Mouse (Mus musculus): ENCODE measurements around the gene Parp11. TPM values are rescaled to one million over a fixed set of nuclear protein-coding genes. Genes with fewer than 3 reads are reported as not detected.

The Parp11 gene
- polyA plus RNA-seq, 1 experiment, result 0.19 TPM

GRCm38 (mm10) chr6:127531412-127532205 lies 85.0 kb downstream of the Parp11 start:
- Histone ChIP-seq H3K4me1 (ENCODE audit: control insufficient read depth) (no peaks in the 10 kb centered on the region), H3K36me3 (ENCODE audit: control insufficient read depth) (no peaks in the 10 kb centered on the region), H3K4me3 (replicated peaks) (no peak overlapping the region), H3K9me3 (ENCODE audit: control insufficient read depth, low read length) (no peaks in the 10 kb centered on the region), H3K27me3 (ENCODE audit: control insufficient read depth) (no peaks in the 10 kb centered on the region)
- no peak for TF ChIP-seq TAL1 (IDR thresholded peaks at IDR 0.05; ENCODE audit: low read length)
- no peak for TF ChIP-seq GATA1 (IDR thresholded peaks at IDR 0.05; ENCODE audit: low read length)

DNA sequence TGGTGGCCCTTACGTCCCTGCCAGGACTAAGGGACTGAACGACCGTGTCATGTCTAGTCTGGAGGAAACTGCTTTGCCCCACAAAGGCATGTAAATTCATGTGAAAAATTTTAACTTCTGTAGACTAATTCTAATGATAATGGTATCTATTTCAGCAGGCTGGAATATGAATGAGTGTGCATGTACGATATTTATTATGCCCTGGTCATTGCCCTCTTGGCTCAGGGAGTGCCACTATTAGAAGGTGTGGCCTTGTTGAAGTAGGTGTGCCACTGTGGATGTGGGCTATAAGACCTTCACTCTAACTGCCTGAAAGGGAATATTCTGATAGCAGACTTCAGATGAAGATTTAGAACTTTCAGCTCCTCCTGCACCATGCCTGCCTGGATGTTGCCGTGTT lies 85.7 kb downstream of the Parp11 start:
- Histone ChIP-seq H3K9me3 (ENCODE audit: control insufficient read depth, low read length) (no peaks in the 10 kb centered on the region), H3K36me3 (ENCODE audit: control insufficient read depth) (no peaks in the 10 kb centered on the region), H3K27me3 (ENCODE audit: control insufficient read depth) (no peaks in the 10 kb centered on the region), H3K4me3 (replicated peaks) (no peak overlapping the region), H3K4me1 (ENCODE audit: control insufficient read depth) (no peaks in the 10 kb centered on the region)
- TF ChIP-seq GATA1 (IDR thresholded peaks at IDR 0.05; ENCODE audit: low read length) (no peak), TAL1 (IDR thresholded peaks at IDR 0.05; ENCODE audit: low read length) (no peak)

DNA sequence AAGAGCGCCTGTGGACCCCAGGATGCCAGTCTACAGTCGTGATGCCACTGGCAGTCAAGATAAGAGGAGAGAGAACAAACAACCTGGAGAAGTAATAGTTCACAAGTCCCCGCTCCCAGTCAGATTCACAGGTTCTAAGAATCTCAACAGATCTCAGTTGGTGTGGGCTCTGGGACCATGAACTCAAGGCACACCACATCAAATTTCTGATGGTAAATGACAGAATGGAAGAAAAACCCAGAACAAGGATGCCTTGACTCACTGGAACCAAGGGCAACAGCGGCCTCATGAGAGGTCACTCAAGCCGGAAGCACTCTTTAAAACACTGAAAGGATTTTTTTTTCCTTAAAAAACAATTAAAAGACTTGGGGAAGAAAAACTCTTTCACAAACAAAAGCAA lies 87.1 kb downstream of the Parp11 start:
- no peak for TF ChIP-seq TAL1 (IDR thresholded peaks at IDR 0.05; ENCODE audit: low read length)
- TF ChIP-seq GATA1 (IDR thresholded peaks at IDR 0.05; ENCODE audit: low read length), result no peak
- no peaks in the 10 kb centered on the region for H3K36me3 ChIP-seq (ENCODE audit: control insufficient read depth)
- H3K4me3 ChIP-seq (replicated peaks), result no peak overlapping the region
- no peaks in the 10 kb centered on the region for H3K27me3 ChIP-seq (ENCODE audit: control insufficient read depth)
- H3K9me3 ChIP-seq (ENCODE audit: control insufficient read depth, low read length), result no peaks in the 10 kb centered on the region
- no peaks in the 10 kb centered on the region for H3K4me1 ChIP-seq (ENCODE audit: control insufficient read depth)

GRCm38 (mm10) chr6:127537035-127537434 lies 90.4 kb downstream of the Parp11 start:
- H3K4me3 ChIP-seq (replicated peaks), result no peak overlapping the region
- H3K27me3 ChIP-seq (ENCODE audit: control insufficient read depth), result no peaks in the 10 kb centered on the region; the same call in 1 of the 2 replicates
- H3K4me1 ChIP-seq (ENCODE audit: control insufficient read depth), result no peaks in the 10 kb centered on the region
- no peak for TF ChIP-seq TAL1 (IDR thresholded peaks at IDR 0.05; ENCODE audit: low read length)
- no peak for TF ChIP-seq GATA1 (IDR thresholded peaks at IDR 0.05; ENCODE audit: low read length)
- H3K9me3 ChIP-seq (ENCODE audit: control insufficient read depth, low read length), result no peaks in the 10 kb centered on the region
- H3K36me3 ChIP-seq (ENCODE audit: control insufficient read depth), result no peaks in the 10 kb centered on the region

DNA sequence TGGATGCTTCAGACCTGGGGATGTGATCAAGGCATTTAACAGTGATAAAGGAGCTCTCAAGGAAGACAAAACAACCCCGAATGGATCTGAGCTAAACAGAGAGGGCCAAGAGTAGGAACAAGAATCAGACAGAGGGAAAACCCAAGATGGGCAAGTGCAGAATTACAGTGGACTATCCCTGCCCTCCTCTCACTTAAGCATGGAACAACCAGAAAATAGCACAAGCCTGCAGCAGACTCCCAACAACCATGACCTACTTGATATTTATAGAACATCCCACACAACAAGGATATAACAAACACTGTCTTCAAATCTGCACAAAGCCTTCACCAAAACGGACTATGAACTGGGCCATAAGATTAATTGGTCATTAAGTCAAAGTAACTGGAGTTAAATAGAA lies 91.5 kb downstream of the Parp11 start:
- Histone ChIP-seq H3K27me3 (ENCODE audit: control insufficient read depth) (no peaks in the 10 kb centered on the region; the same call in 1 of the 2 replicates), H3K9me3 (ENCODE audit: control insufficient read depth, low read length) (no peaks in the 10 kb centered on the region), H3K4me1 (ENCODE audit: control insufficient read depth) (no peaks in the 10 kb centered on the region), H3K4me3 (replicated peaks) (no peak overlapping the region), H3K36me3 (ENCODE audit: control insufficient read depth) (no peaks in the 10 kb centered on the region)
- TF ChIP-seq GATA1 (IDR thresholded peaks at IDR 0.05; ENCODE audit: low read length) (no peak), TAL1 (IDR thresholded peaks at IDR 0.05; ENCODE audit: low read length) (no peak)

DNA sequence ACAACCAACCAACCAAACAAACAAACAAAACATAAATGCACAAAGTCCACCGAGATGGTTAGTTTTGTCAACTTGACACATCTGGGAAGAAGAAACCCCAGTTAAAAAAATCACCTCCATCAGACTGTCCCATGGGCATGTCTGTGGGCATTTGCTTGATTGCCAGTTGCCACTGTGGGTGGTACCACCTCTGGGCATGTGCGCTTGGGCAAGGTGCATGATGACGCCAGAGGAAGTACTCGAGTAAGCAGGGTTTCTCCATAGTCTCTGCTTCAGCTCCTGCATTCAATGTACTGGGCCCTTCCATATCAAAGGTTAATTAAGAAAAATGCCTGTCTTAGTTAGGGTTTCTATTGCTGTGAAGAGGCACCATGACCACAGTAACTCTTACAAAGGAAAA lies 92.6 kb downstream of the Parp11 start:
- TF ChIP-seq TAL1 (IDR thresholded peaks at IDR 0.05; ENCODE audit: low read length) (no peak), GATA1 (IDR thresholded peaks at IDR 0.05; ENCODE audit: low read length) (no peak)
- Histone ChIP-seq H3K4me3 (replicated peaks) (no peak overlapping the region), H3K9me3 (ENCODE audit: control insufficient read depth, low read length) (no peaks in the 10 kb centered on the region)

GRCm38 (mm10) chr6:127539659-127540058 lies 93.0 kb downstream of the Parp11 start:
- no peaks in the 10 kb centered on the region for H3K9me3 ChIP-seq (ENCODE audit: control insufficient read depth, low read length)
- no peaks in the 10 kb centered on the region for H3K36me3 ChIP-seq (ENCODE audit: control insufficient read depth)
- TF ChIP-seq TAL1 (IDR thresholded peaks at IDR 0.05; ENCODE audit: low read length) (no peak), GATA1 (IDR thresholded peaks at IDR 0.05; ENCODE audit: low read length) (no peak)
- no peak overlapping the region for H3K4me3 ChIP-seq (replicated peaks)
- no peaks in the 10 kb centered on the region for H3K4me1 ChIP-seq (ENCODE audit: control insufficient read depth)
- no peaks in the 10 kb centered on the region; the same call in 1 of the 2 replicates for H3K27me3 ChIP-seq (ENCODE audit: control insufficient read depth)

More for the DNA sequence above, 92.6 kb downstream of the Parp11 start:
- Histone ChIP-seq H3K36me3 (ENCODE audit: control insufficient read depth) (no peaks in the 10 kb centered on the region), H3K27me3 (ENCODE audit: control insufficient read depth) (no peaks in the 10 kb centered on the region; the same call in 1 of the 2 replicates), H3K4me1 (ENCODE audit: control insufficient read depth) (no peaks in the 10 kb centered on the region)

DNA sequence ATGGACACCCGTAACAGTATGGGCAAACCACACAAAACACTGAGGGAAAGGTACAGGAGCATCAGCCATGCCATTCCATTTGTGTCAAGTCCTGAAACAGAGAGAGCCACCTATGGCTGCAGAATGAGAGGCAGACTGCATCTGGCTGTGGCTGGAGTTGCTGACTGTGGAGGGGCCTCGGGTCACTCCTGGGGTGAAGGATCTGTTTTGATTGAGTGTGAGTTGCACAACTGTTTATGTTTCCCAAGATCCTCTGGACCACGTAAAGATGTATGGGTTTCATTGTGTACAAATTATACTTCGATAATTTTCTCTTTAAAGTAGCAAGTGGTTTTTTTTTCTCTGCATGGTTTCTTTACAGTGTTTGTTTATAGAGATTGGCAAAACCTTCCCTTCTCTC lies 93.9 kb downstream of the Parp11 start:
- no peak overlapping the region for H3K4me3 ChIP-seq (replicated peaks)
- H3K27me3 ChIP-seq (ENCODE audit: control insufficient read depth), result no peaks in the 10 kb centered on the region; the same call in 1 of the 2 replicates
- H3K4me1 ChIP-seq (ENCODE audit: control insufficient read depth), result no peaks in the 10 kb centered on the region
- H3K36me3 ChIP-seq (ENCODE audit: control insufficient read depth), result no peaks in the 10 kb centered on the region
- no peak for TF ChIP-seq GATA1 (IDR thresholded peaks at IDR 0.05; ENCODE audit: low read length)
- no peak for TF ChIP-seq TAL1 (IDR thresholded peaks at IDR 0.05; ENCODE audit: low read length)
- H3K9me3 ChIP-seq (ENCODE audit: control insufficient read depth, low read length), result no peaks in the 10 kb centered on the region

DNA sequence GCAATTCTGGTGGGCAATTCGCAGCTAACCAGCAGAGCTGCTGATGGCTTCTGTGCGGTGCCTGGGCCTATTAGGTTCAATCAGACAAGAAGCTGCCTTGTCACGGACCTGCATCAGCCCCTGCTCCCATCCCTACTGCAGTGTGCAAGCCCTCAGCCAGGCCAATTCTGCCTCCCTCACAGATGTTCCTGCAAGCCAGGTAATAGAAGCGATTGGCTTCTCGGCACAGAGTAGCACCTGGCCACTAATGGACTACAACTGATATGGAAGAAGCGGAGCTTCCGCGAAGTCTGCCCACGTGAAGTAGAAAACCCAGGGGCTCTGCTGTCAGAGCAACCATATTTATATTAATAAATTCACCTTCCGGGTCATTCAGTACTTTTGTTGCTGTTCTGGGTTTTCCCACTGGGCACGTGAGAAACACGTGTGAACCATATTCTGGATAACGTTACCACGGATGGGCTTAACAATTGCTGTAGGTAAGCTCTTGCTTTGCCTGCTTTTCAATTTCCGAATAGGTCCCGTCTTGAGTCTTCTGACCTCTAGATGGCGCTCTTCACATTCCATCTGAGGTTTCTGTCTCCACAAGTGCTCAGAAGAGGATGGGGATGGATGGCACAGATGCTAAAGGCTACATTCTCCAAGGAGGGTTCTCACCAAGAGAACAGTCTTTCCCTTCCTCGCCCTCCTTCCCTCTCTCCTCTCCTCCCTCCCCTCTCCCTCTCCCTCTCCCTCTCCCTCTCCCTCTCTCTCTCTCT lies 95.2 kb downstream of the Parp11 start:
- H3K4me1 ChIP-seq (ENCODE audit: control insufficient read depth), result no peaks in the 10 kb centered on the region
- H3K4me3 ChIP-seq (replicated peaks), result no peak overlapping the region
- H3K36me3 ChIP-seq (ENCODE audit: control insufficient read depth), result no peaks in the 10 kb centered on the region
- no peaks in the 10 kb centered on the region for H3K9me3 ChIP-seq (ENCODE audit: control insufficient read depth, low read length)
- H3K27me3 ChIP-seq (ENCODE audit: control insufficient read depth), result no peaks in the 10 kb centered on the region; the same call in 1 of the 2 replicates
- TF ChIP-seq TAL1 (IDR thresholded peaks at IDR 0.05; ENCODE audit: low read length) (no peak), GATA1 (IDR thresholded peaks at IDR 0.05; ENCODE audit: low read length) (no peak)

Other genes starting within 250 kb of the Parp11 start
- 0.01 and 0.06 TPM in 2 replicates for gene Cracr2a, start 114.5 kb downstream of the Parp11 start, polyA plus RNA-seq (2012)